Mouse (Mus musculus) CH12.LX (cell line): ENCODE results near the gene Phrf1.

ENCODE experiments used
- CTCF ChIP-seq, 2 experiments: IDR thresholded peaks in 1 of 2; conservative IDR thresholded peaks in 1 of 2; 2 replicates each; pipeline ENCODE4 v1.5.1; 2011 to 2012; ENCODE audit warnings: low read depth in 2 of 2, low read length in 2 of 2, improper control_type of control experiment in 1 of 2, inconsistent platforms in 1 of 2, mild to moderate bottlenecking in 1 of 2, moderate library complexity in 1 of 2
- ZMIZ1 ChIP-seq: IDR thresholded peaks from 2 replicates; pipeline ENCODE4 v1.6.1; 2012; ENCODE audit warnings: low read depth, mild to moderate bottlenecking, inconsistent platforms, low read length, improper control_type of control experiment

- no peak for TF ChIP-seq CTCF (conservative IDR thresholded peaks at IDR 0.05 in 1 of 2, IDR thresholded peaks at IDR 0.05 in 1 of 2; ENCODE audit: low read depth in 2 of 2, low read length in 2 of 2)
- TF ChIP-seq ZMIZ1, result no peak
These were observed 35.7 kb upstream of the Phrf1 start for GRCm38 (mm10) chr7:141192776-141193347.
